Mouse (Mus musculus): ENCODE data around the gene Cldn34b1.
"Not testable (repeated sequence)": the region's sequence is repeated elsewhere in the genome, so short reads cannot be mapped to it uniquely, and the experiment has no call there.

The Cldn34b1 gene

GRCm38 (mm10) chrX:154890167-154890566, at the start of gene Cldn34b1:
Cldn34b1 (minus strand) TSS chrX:154890267.
- not testable (repeated sequence) for DNase-seq

GRCm38 (mm10) chrX:154935887-154936286, 45.8 kb upstream of the Cldn34b1 start, which contains the start of gene Magea6:
Magea6 (minus strand) TSS chrX:154935987.
- DNase-seq = not testable (repeated sequence)

All from spleen, adult 18-20 months (tissue).